Mouse (Mus musculus): ENCODE results near the gene Nuak2. TPM values are rescaled to one million over a fixed set of nuclear protein-coding genes. Genes with fewer than 3 reads are reported as not detected.

The Nuak2 gene
- polyA plus RNA-seq, 1 experiment from 2014 or later = 2.3 TPM

GRCm38 (mm10) chr1:132316625-132316994 is 684 bp downstream of the Nuak2 start:
- no peaks in the 10 kb centered on the region for H3K36me3 ChIP-seq (ENCODE audit: control insufficient read depth, insufficient read depth, low read length)
- 0 out of 2 replicates have a peak, but pooled peaks cover 10% of the 10 kb centered on the region for H3K4me1 ChIP-seq (ENCODE audit: control insufficient read depth, insufficient read depth, low read length)
- H3K4me2 ChIP-seq (replicated peaks; ENCODE audit: low read depth, low read length) = peak overlapping the region; percentile 91
- H3K9ac ChIP-seq (ENCODE audit: low read depth, low read length) = no peak overlapping the region
- H3K27me3 ChIP-seq (ENCODE audit: control insufficient read depth, insufficient read depth, low read length) = peaks cover 18% of the 10 kb centered on the region
- H3K4me3 ChIP-seq (ENCODE audit: low read length) = peak overlapping the region; percentile 46
- H3K9me3 ChIP-seq (ENCODE audit: control insufficient read depth, low read length) = no peaks in the 10 kb centered on the region
- ATAC-seq (ENCODE audit: low FRiP score, low TSS enrichment) = no peak
- 34% methylated on average over 7 of the region's 7 CpGs for WGBS
- no peak overlapping the region for H3K27ac ChIP-seq (ENCODE audit: low read depth, low read length)

- H3K4me3 ChIP-seq (ENCODE audit: low read length) = no peak overlapping the region
- H3K4me1 ChIP-seq (ENCODE audit: control insufficient read depth, insufficient read depth, low read length) = peaks cover 5% of the 10 kb centered on the region; the same call in 1 of the 2 replicates
- H3K4me2 ChIP-seq (replicated peaks; ENCODE audit: low read depth, low read length) = no peak overlapping the region
- H3K36me3 ChIP-seq (ENCODE audit: control insufficient read depth, insufficient read depth, low read length) = no peaks in the 10 kb centered on the region
- no peak for ATAC-seq (ENCODE audit: low FRiP score, low TSS enrichment)
- H3K9me3 ChIP-seq (ENCODE audit: control insufficient read depth, low read length) = no peaks in the 10 kb centered on the region
- H3K27me3 ChIP-seq (ENCODE audit: control insufficient read depth, insufficient read depth, low read length) = peaks cover 18% of the 10 kb centered on the region
- WGBS = 88% methylated on average over 4 of the region's 4 CpGs
- H3K27ac ChIP-seq (ENCODE audit: low read depth, low read length) = no peak overlapping the region
- no peak overlapping the region for H3K9ac ChIP-seq (ENCODE audit: low read depth, low read length)
Measured at GRCm38 (mm10) chr1:132317413-132317812, 1.5 kb downstream of the Nuak2 start.

DNA sequence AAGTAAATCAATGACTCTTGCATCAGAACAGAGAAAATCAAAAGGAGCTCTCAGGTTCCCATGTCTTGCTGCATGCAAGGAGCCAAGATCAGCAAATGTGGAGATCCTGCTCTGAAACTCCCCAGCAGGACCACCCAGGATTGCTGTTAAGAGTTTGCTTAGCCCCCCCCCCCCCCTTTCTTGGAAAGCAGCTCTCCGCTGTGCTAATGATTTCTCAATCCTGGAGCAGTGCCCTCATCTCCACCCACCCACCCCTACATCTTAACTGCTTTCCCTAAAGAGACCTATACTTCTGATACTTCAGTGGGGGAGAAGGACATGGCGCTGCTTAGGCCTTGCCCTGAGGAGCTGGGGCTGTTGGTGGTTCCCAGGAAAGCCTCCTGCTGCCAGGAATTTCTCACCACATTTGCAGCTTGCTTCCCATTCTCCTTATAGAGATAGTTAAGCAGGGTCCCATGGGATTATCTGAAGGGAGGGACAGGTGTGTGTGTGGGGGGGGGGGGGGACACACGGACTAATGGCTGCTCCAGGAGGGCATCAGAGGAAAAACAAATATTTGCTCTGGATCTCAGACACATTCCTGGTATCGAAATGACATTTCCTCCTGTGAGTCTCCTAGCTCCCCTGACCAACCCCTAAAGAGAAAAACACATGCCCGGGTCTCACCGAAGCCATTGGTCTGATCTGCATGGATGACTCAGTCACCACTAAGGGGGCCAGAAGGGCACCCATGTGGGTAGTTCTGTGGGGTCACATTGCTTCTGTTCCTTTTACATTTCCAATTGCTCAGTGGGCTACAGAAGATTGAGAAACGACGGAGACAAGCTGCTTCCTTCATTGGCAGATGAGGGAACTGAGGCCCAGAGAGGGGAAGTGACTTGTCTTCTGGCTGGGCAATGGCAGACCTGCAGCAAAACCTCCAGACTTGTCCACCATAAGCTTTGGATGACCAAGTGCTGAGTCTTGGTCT is 2.3 kb downstream of the Nuak2 start:
- 48% methylated on average over 8 of the region's 8 CpGs for WGBS
- Histone ChIP-seq H3K9ac (ENCODE audit: low read depth, low read length) (no peak overlapping the region), H3K9me3 (ENCODE audit: control insufficient read depth, low read length) (no peaks in the 10 kb centered on the region), H3K36me3 (ENCODE audit: control insufficient read depth, insufficient read depth, low read length) (no peaks in the 10 kb centered on the region), H3K27me3 (ENCODE audit: control insufficient read depth, insufficient read depth, low read length) (peaks cover 18% of the 10 kb centered on the region), H3K4me2 (replicated peaks; ENCODE audit: low read depth, low read length) (no peak overlapping the region), H3K4me1 (ENCODE audit: control insufficient read depth, insufficient read depth, low read length) (peaks cover 12% of the 10 kb centered on the region), H3K4me3 (ENCODE audit: low read length) (no peak overlapping the region), H3K27ac (ENCODE audit: low read depth, low read length) (no peak overlapping the region)
- no peak for ATAC-seq (ENCODE audit: low FRiP score, low TSS enrichment)

DNA sequence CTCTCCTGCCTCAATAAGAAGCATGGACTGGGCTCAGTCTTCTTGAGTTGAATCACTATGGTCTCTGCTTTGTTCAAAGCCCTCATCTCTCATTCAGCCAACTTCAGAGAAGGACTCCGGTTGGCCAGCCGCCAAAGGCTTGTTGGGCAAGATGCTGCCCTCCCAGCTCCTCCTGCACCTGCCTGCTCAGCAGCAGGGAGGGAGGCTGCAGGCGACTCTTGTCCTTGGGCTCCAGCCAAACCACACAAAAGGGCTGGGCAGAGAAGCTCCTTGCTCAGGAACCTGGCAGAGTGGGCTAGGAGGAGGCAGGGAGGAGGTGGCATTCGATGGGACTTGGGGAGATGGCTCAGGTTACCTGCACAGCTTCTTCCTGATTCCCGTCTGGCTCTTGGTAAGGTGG is 3.3 kb downstream of the Nuak2 start:
- 63% methylated on average over 5 of the region's 5 CpGs for WGBS
- Histone ChIP-seq H3K9ac (ENCODE audit: low read depth, low read length) (no peak overlapping the region), H3K27ac (ENCODE audit: low read depth, low read length) (no peak overlapping the region), H3K4me2 (replicated peaks; ENCODE audit: low read depth, low read length) (no peak overlapping the region), H3K4me1 (ENCODE audit: control insufficient read depth, insufficient read depth, low read length) (peaks cover 12% of the 10 kb centered on the region), H3K27me3 (ENCODE audit: control insufficient read depth, insufficient read depth, low read length) (peaks cover 18% of the 10 kb centered on the region), H3K36me3 (ENCODE audit: control insufficient read depth, insufficient read depth, low read length) (no peaks in the 10 kb centered on the region), H3K9me3 (ENCODE audit: control insufficient read depth, low read length) (no peaks in the 10 kb centered on the region), H3K4me3 (ENCODE audit: low read length) (no peak overlapping the region)
- ATAC-seq (ENCODE audit: low FRiP score, low TSS enrichment) = no peak

DNA sequence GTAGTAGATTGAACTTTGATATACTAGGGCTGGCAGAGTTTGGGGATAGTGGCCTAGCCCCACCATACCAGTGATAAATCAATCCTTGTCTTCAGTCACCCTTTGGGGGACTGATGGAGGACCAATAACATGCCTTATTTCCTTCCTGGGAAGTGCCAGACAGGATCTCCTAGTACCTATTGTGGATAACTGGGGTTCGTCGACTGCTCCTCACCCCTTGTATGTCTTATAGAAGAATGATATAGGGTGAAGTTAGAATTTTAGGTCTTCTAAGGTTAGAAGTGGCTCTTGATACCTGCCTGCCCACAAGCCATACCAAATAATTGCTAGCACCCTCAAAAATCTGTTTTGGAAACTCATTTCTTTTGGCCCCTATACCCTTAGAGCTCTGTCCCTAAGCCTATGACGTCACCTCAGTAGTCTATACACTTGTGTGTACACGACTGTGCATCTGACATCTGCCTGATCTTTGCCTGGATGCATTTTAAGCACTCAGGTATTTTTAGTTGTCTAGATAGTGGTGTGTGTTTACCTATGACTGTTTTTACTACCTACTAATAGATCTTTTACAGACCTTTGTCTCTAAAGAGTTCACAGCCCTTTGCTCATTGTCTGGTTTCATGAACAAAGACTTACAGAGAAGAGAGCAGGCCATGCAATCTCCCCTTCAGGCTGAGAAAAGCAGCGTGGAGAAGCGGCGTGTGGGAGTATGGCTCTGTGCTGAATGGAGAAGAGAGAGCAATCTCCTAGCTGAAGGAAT is 6.1 kb downstream of the Nuak2 start:
- no peaks in the 10 kb centered on the region for H3K27me3 ChIP-seq (ENCODE audit: control insufficient read depth, insufficient read depth, low read length)
- H3K27ac ChIP-seq (ENCODE audit: low read depth, low read length) = peak overlapping the region; percentile 32; the same call in 1 of the 2 replicates
- no peak for ATAC-seq (ENCODE audit: low FRiP score, low TSS enrichment)
- H3K9ac ChIP-seq (ENCODE audit: low read depth, low read length) = no peak overlapping the region; the same call in 1 of the 2 replicates
- H3K4me3 ChIP-seq (ENCODE audit: low read length) = no peak overlapping the region
- H3K36me3 ChIP-seq (ENCODE audit: control insufficient read depth, insufficient read depth, low read length) = no peaks in the 10 kb centered on the region
- H3K4me1 ChIP-seq (ENCODE audit: control insufficient read depth, insufficient read depth, low read length) = peaks cover 13% of the 10 kb centered on the region
- 61% methylated on average over 7 of the region's 7 CpGs for WGBS
- no peaks in the 10 kb centered on the region for H3K9me3 ChIP-seq (ENCODE audit: control insufficient read depth, low read length)
- no peak overlapping the region for H3K4me2 ChIP-seq (replicated peaks; ENCODE audit: low read depth, low read length)

GRCm38 (mm10) chr1:132322711-132323542 is 7.0 kb downstream of the Nuak2 start:
- H3K27ac ChIP-seq (ENCODE audit: low read depth, low read length) = peak overlapping the region; percentile 32; the same call in 1 of the 2 replicates
- H3K9ac ChIP-seq (ENCODE audit: low read depth, low read length) = no peak overlapping the region; the same call in 1 of the 2 replicates
- H3K36me3 ChIP-seq (ENCODE audit: control insufficient read depth, insufficient read depth, low read length) = no peaks in the 10 kb centered on the region
- peak; percentile 59 for ATAC-seq (ENCODE audit: low FRiP score, low TSS enrichment)
- WGBS = 43% methylated on average over 13 of the region's 13 CpGs
- H3K27me3 ChIP-seq (ENCODE audit: control insufficient read depth, insufficient read depth, low read length) = no peaks in the 10 kb centered on the region
- H3K9me3 ChIP-seq (ENCODE audit: control insufficient read depth, low read length) = no peaks in the 10 kb centered on the region
- peaks cover 15% of the 10 kb centered on the region for H3K4me1 ChIP-seq (ENCODE audit: control insufficient read depth, insufficient read depth, low read length)
- H3K4me2 ChIP-seq (replicated peaks; ENCODE audit: low read depth, low read length) = 0 out of 2 replicates have a peak overlapping the region, but pooled peaks have one; percentile 10
- H3K4me3 ChIP-seq (ENCODE audit: low read length) = no peak overlapping the region

GRCm38 (mm10) chr1:132326777-132327176 is 10.9 kb downstream of the Nuak2 start:
- Histone ChIP-seq H3K27ac (ENCODE audit: low read depth, low read length) (0 out of 2 replicates have a peak overlapping the region, but pooled peaks have one; percentile 10), H3K4me1 (ENCODE audit: control insufficient read depth, insufficient read depth, low read length) (peaks cover 11% of the 10 kb centered on the region), H3K4me3 (ENCODE audit: low read length) (no peak overlapping the region), H3K9ac (ENCODE audit: low read depth, low read length) (no peak overlapping the region), H3K4me2 (replicated peaks; ENCODE audit: low read depth, low read length) (no peak overlapping the region), H3K36me3 (ENCODE audit: control insufficient read depth, insufficient read depth, low read length) (no peaks in the 10 kb centered on the region), H3K9me3 (ENCODE audit: control insufficient read depth, low read length) (no peaks in the 10 kb centered on the region), H3K27me3 (ENCODE audit: control insufficient read depth, insufficient read depth, low read length) (no peaks in the 10 kb centered on the region)
- ATAC-seq (ENCODE audit: low FRiP score, low TSS enrichment) = no peak
- 41% methylated on average over 9 of the region's 9 CpGs for WGBS

DNA sequence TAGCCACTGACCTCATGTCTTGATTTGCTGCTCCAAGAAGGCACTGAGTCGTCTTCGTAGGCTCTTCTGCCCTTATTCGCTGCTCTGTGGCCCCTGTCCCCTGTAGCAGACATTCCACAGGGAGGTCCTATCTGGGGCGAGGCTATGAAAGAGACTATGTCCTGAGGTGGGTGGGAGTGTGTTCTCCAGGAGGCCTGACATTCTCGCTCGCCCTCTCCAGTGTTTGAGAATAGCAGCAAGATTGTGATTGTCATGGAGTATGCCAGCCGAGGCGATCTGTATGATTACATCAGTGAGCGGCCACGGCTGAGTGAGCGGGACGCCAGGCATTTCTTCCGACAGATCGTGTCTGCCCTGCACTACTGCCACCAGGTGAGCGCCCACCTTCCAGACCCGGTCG is 11.6 kb downstream of the Nuak2 start:
- H3K4me1 ChIP-seq (ENCODE audit: control insufficient read depth, insufficient read depth, low read length) = peaks cover 10% of the 10 kb centered on the region
- no peak overlapping the region for H3K9ac ChIP-seq (ENCODE audit: low read depth, low read length)
- no peak overlapping the region for H3K4me2 ChIP-seq (replicated peaks; ENCODE audit: low read depth, low read length)
- H3K27me3 ChIP-seq (ENCODE audit: control insufficient read depth, insufficient read depth, low read length) = no peaks in the 10 kb centered on the region
- no peaks in the 10 kb centered on the region for H3K9me3 ChIP-seq (ENCODE audit: control insufficient read depth, low read length)
- WGBS = 63% methylated on average over 17 of the region's 17 CpGs
- H3K27ac ChIP-seq (ENCODE audit: low read depth, low read length) = no peak overlapping the region
- ATAC-seq (ENCODE audit: low FRiP score, low TSS enrichment) = no peak
- H3K36me3 ChIP-seq (ENCODE audit: control insufficient read depth, insufficient read depth, low read length) = no peaks in the 10 kb centered on the region
- no peak overlapping the region for H3K4me3 ChIP-seq (ENCODE audit: low read length)

Data from kidney, embryonic 14.5 days (tissue).